Mouse (Mus musculus): ENCODE measurements around the gene 9430097D07Rik.

The 9430097D07Rik gene

DNA sequence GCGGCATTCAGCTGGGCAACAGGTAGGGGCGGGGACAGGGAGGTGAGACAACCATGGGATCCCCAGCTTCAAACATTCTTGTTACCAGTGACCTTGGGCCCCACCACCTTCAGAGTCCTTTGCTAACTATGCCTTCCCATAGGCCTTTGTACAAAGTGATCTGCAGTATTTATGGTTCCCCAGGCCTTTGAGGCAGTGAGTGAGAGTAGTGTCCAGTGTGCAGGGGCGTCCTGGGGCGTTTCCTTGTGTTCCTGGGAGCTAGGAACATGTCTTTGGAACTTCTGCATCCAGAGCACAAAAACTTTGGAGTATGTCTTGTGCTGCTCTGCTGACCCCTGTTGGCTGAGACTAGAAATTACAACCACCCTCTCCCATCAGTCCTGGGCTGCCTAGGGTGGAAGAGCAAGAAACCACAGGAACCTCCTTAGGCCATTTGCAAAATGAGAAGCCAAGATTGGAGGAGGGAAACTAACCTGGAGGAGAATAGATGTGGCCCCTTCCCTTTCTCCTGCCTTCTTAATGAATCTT lies 8.9 kb downstream of the 9430097D07Rik start:
- peak; percentile 88 for DNase-seq (ENCODE audit: low read depth, low spot score)

DNA sequence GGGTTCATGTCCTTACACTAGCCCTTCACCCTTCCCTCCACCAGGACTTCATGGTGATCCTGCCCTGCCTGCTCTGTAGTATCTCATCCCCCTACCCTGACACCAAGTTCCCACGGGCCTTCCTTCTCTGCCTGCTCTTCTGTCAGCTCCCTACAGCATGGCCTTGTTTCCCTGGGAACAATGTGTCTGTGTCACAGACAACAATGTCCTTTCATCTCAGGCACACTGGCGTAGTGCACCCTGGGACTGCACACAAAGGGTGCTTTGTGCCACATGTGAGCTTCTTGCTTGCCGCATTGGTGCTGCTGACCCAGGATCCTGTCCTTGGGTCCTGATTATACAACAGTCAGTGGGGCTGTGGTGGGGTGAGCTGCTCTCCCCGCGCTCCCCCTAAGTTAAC lies 15.9 kb downstream of the 9430097D07Rik start:
- no peak for DNase-seq (ENCODE audit: low read depth, low spot score)

DNA sequence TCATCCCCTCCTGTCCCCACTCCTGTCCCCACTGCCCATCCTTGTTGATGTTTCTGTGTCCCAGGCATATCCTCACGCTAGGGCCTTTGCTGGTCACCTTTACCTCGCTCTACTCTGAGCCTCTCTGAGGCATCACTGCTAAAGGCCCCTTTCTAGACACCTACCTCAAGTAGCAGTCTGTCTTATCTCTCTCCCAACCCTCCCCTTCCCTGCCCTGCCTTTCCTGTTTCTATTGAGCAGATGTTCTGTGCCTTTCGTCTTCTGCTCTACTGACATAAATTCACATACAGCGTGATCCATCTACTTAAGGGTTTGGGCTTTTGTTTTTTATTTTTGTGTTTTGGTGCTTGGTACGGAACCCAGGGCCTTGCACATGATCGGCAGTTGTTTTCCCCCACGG lies 19.5 kb downstream of the 9430097D07Rik start:
- DNase-seq (ENCODE audit: low read depth, low spot score): no peak

DNA sequence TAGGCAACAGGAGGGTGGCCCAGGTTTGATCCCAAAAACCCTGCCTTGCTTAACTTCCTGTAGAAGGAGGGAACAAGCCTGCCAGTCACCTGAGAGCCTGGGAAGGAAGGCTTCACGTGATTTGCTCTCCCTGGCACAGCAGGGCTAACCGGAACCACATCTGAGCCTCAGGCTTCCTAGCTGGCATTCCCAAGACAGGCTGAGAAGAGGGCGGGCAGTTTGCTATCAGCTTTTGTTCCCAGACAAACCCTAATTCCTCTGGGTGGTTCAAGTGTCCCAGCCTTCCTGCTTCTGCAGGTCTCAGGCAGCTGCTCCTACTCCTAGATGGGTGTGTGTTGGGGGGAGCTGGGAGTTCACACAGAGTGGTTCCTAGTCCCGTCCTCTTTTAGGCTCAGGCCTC lies 20.0 kb downstream of the 9430097D07Rik start:
- DNase-seq (ENCODE audit: low read depth, low spot score): peak; percentile 87

DNA sequence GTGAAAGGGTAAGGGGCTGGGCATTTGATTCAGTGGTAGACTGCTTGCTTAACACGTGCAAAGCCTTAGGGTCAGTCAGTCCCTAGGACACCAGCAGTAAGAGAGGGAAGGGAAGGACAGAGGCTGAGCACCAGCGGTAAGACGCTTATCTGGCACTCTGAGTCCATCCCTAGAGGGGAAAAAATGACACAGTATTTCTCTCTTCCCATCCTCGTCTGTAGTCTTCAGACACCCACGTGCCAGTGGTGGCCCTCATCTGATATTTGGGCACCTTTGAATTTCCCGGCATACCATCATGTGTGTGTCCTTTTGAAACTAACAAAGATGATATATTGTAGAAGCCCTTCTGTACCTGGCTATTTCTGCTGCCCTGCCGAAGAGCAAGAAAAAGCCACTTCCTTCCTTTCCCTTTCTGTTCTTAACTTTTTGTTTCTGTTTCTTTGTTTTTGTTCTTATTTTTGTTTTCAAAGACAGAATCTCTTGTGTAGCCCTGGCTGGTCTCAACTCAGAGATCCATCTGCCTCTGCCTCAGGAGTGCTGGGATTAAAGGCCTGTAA lies 21.8 kb downstream of the 9430097D07Rik start:
- no peak for DNase-seq (ENCODE audit: low read depth, low spot score)

DNA sequence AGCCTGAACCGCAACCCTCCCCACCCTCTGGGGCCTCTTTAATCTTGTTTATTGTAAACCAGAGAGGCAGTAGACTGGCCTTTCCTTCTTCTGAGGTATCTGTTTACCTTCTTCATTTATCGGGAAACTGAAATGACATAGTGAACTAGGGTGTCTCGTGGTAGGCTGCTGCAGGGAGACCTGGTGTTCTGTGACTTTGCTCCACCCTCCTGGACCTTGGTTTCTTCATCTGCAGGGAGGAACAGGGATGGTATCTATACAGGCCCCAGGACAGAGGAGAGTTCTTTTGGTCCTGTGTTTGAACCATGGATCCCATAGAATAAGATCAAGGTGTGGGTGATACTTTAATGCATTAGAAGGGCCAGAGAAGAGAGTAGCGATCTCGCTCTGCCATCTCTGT lies 24.2 kb downstream of the 9430097D07Rik start:
- DNase-seq (ENCODE audit: low read depth, low spot score): no peak

DNA sequence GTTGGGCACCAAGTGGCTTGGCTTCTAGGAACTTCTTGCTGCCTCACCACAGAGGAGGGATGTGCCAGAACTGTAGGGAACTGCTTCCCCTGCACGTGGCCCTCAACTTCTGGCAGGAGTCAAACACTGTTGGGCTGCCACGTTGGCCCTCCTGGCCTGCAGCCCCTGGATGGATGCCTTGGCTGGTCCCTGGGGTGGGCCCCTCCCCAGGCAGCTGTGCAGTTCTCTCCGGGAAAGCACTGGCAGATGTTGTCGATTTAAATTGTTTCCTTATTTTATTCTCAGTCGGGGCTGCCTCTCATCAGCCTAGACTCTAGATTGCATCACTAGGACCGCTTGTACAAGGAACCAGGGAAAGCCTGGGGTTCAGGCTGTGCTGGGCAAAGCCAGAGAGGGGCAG lies 25.7 kb downstream of the 9430097D07Rik start:
- no peak for DNase-seq (ENCODE audit: low read depth, low spot score)

DNA sequence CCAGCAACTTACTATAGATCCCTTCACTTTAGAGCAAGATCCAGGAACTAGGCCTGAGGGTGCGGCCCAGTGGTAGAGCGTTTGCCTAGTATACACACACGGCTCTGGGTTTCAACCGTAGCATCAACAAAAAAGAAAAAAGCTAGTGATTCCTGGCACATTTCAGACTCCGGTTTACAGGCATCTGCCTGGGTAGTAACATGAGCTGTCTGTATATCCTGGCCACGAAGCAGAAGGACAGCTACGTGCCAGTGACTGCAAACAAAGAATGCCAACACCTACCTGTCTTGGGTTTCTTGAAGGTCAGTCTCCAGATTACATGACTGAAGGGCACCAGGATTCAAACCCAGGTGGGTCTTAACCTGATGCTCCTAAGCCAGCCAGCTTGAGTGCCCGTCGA lies 26.3 kb downstream of the 9430097D07Rik start:
- no peak for DNase-seq (ENCODE audit: low read depth, low spot score)

DNA sequence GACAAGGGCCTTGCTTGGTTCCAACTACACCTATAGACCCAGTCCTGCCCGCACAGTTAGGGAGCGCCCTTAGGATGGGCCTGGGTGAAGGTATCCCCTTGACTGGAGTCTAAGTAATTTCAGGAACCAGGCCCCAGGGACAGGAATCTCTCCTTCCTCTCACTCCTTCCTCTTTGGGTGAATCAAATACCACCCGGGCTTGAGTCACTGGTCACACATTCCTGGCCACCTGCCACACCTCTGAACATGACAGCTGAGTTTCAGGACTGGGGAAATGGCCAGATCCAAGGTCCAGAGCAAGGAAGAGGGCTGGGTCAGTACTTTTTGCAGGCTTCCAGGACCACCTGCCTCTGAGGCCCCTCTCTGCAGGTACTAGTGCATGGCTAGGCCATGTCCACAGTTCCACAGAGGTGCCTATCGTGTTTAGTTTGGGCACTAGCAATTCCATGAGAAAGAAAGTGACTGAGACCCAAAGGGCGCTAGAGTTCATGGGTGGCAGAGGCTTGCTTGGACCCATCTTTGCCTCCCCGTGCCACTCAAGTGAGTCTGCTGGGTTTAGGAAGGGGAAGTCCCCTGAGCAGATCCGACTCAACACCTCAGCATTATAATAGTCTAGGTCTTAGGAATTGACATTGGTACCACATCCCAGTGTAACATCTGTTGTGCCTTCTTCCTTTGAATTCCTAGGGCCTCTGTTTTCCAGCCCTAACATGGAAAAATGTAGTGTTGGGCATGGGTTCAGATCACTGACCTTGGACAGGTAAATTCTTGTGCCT lies 27.3 kb downstream of the 9430097D07Rik start:
- DNase-seq (ENCODE audit: low read depth, low spot score): no peak

DNA sequence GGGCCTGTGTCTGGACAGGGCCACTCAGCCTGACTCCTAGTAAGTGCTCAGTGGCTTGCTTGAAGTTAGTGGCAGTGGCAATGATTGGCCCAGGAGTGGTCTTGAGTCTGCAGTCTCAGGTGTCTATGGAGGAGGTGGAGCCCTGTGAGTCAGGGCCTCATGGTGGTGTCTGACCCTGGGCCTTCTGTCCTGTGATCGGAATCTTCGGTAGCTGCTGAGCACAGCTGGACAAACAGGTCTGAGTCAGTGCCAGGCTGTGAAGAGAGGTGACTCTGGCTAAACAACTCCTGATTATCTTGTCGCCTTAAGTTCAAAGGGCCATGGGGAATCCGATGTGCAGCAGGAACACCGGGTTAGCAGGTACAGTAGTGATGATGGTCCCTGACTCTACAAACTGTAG lies 28.1 kb downstream of the 9430097D07Rik start:
- no peak for DNase-seq (ENCODE audit: low read depth, low spot score)

DNA sequence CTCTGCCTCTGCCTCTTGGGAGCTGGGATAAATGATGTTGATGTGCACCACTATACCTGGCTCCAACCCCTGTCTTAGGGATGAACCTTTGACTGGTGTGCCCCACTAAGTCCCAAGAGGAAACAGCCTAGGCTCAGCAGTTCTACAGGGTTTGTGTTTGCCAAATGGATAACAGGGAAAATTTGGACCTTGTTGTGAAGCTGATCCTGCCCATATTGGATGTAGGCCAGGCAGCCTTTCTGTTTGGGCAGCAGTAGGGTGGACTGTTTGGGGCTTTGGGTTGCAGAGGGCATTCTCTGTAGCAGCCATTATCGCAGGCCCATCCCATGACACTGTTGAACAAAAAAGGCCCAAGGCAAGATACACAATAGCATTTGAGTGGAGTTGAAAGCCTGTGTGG lies 28.5 kb downstream of the 9430097D07Rik start:
- no peak for DNase-seq (ENCODE audit: low read depth, low spot score)

DNA sequence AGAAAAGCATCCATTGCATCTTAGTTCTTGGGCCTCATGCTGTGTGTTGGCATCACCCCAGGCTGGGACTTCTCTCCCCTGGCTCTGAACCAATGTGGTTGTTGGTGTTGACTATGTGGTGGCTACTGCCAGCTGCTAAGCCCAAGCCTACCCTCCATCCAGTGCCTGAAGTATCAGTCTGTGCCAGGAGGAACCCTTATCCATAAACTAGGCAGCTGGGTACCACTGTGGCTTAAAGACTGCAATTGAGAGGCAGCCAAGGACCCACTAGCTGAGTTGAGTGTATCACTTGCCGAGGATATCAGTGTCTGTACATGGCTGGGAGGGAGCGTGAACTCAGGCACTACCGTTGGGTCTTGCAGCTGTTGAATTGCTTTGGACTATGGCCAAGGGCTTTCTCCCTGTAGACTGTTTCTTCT lies 32.4 kb downstream of the 9430097D07Rik start:
- DNase-seq (ENCODE audit: low read depth, low spot score): no peak

DNA sequence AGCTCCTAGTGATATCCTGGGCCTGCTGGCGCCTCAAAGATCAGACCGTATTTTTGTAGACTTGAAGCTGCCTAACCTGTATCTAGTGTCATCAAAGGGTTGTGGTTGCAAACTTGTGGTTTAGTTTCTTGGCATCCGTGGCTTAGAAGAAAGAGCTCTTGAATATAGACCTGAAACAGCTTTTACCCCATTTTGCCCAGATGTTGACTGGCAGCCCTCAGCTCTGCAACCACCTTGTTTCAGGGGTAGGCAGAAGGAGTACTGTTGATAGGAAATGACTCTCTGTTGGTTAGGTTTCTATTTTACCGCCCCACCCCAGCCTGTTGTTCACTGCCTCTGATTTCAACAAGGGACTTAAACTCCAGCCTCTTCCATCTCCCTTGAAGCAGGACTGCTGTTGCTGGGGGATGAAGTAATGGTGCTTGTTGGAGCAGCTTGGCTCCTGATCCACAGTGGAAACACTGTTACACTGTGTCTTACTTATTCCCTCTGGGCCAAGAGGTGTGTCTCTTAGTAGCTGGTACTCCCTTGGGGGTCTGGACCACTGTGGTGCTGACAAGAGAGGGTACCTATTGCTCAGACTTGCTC lies 33.4 kb downstream of the 9430097D07Rik start:
- no peak for DNase-seq (ENCODE audit: low read depth, low spot score)

DNA sequence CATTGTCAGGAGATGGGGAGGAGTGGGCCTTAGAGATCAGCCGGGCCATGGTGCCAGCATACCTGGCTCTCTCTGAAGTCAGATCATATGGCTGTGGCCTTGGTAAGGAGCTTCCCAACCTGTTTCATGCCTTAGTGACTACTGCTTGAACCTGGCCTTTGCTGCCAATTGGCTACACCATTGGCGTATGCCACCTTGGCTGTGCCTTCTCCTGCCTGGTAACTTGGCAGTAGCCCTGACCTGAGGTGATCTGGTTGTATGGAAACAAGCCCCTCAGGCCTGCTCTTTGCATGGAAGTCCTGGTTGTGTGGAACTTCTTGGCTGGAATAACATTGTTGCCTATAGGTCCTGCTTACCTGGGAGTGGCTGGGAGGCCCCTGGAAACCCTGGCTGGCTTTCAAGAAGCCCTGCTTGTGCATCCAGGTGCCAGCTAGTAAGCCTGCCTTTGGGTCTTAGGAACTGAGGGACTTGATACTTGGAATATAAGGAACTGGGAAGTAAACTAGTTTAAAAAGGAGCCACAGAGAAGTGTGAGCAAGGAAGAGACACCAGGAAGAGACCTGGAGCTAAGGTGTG lies 34.1 kb downstream of the 9430097D07Rik start:
- DNase-seq (ENCODE audit: low read depth, low spot score): no peak

DNA sequence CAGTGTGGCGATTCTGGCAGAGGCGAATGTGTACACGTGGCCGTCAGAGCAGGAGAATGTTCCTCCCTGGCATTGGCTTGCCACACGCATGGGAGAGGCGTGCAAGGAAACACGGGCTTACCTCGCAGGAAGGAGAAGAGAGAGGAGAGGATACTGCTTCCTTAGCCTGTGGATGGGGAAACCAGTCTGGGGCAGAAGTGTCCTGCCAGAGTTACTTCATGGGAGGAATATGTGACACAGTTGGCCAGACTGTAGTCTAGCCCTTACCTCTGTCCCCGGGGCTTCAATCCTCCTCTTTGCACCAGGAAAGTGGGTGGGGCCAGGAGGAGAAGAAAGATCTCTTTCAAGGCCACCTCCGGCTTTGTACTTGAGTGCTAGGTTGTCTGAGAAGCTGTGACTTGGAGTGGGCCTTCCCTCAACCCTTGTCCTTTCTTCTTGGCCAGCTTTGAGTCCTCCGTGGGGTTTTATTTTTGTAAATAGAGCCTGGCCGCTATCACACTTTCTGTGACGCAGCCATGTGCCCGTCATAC lies 36.0 kb downstream of the 9430097D07Rik start:
- peak; percentile 76 for DNase-seq (ENCODE audit: low read depth, low spot score)

DNA sequence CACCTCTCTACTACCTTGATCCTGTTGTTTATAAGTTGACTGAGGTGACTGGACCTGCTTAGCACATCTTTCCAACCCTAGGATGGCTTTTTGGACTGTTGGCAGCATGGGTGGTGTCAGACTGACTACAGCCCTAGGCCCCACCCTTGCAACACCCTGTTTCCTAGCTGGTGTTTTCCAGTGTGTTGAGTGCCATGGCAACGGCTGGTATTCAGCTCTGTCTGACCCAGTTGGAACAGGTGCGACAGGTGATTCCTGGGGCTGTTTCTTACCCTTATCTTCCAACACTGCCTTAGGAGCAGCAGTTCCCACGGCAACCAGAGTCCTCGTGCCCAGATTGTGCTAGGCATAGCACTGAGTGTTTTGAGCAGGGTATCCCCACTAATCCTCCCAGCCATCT lies 37.0 kb downstream of the 9430097D07Rik start:
- no peak for DNase-seq (ENCODE audit: low read depth, low spot score)

DNA sequence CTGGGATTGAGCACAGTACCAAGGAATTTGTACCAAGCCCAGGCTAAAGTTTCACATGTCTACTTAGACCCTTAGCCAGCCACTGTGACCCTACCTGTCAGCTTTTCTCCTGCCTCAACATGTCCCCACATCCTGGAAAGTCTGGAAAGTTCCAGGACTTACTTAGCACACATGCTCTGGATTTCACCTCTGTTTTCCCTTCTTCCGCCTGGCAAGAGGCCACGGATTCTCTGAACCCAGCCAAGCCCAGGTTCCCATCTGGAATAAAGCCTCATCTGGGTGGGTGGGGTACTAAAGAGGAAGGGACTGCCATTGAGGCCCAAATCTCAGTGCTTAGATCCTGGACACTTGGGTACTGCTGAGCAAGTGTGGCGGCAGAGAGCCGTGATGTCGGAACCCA lies 37.5 kb downstream of the 9430097D07Rik start:
- DNase-seq (ENCODE audit: low read depth, low spot score): no peak

DNA sequence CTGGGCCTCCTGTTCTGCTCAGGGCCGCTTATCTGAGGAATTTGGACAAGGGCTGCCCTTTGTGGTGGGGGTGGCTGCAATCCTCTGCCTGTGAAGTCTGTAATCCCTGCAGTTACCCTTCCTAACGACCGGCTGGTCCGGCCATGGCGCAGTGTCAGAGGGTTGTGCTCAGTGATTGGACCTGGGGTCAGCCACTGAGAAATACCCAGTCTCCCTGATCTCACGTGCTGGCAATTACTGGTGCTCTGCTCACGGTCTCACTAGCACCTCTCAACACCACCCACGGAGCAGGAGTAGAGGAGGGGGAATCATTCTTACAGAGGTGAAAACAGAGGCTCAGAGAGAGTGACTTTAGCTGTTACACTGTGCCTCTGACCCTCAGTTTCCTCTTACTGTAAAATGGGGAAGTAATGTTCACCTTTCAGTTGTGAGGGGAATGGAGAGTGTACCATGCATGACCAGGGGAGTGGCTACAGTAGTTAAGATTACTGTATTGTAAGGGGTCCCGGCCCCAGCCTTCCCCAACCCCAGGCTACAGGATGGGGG lies 38.1 kb downstream of the 9430097D07Rik start:
- DNase-seq (ENCODE audit: low read depth, low spot score): no peak

DNA sequence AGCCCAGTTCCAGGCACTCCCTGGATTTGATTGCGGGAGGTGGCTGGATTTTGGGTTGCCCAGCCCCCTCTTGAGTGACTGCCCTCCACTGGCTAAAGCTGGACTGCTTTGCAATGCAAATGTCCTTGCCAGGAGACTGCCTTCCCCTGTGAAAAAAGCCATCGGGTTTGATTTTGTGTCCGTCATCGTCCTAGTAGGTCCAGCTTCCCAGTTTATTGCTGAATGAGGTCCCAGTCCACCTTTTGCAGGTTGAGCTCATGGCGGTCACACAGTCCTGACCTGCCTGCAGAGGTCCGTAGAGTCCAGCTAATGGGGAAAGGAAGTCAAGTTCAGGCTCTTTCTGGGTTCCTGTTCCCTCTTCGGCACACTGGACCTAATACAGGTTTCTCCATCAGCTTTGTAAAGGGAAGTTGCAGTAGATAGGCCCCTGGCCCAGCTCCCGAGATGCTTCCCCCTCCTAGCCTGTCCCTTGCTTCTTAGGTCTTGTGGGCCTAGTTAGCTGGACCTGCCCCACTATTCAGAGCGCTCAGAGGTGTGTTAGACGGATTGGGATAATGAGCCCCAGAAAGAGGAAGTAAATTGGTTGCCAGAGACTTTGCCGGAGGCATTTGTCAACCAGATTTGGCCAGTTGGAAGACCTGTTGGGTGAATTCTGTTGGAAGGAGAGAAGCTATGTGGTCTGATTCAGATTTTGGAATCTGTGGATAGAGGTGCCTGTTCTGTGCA lies 38.7 kb downstream of the 9430097D07Rik start:
- DNase-seq (ENCODE audit: low read depth, low spot score): peak; percentile 86

DNA sequence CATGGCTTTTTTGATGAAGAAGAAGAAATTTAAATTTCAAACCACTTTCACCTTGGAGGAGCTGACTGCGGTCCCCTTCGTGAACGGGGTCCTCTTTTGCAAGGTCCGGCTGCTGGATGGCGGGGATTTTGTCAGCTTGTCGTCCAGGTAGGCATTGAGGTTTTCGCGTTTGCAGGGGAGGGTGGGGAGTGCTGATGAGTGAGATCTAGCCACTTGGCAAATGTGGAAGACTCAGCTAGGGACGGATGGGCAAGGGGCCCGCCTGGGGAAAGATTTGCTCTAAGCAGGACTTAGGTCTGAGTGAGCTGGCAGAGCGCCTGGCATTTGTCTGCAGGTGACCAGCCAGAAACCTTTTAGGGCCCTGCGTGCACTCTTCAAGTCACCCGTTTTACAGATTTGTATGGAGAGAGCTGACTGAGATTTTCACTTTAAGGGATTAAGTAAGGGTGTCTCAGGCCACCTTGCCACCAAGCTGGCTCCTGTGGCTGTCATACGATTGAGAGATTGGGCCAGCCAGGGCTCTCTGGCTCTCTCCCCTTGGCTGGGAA lies 39.3 kb downstream of the 9430097D07Rik start:
- DNase-seq (ENCODE audit: low read depth, low spot score): no peak

DNA sequence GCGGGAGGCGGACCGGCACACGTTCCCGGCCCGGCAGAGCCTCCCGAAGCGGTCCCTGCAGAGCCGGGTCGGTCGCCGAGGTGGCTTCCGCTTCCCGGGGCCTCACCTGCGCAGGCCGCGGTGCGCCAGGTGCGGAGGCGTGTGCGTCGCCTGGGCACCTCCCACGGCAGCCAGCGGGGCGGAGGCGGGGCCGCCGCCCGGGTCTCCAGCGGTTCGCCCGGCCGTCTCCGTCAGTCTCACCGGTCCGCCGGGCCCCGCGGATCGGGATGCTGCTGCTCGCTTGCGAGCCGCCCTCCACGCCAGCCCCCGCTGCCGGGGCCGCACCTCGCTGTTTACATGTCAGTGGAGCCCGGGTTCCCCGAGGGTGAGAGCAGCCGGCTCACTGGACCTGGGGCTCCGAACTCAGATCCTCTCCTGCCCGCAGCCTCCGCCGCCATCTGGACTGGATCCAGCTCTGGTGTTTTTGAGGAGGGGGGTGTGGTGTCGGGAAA lies 39.9 kb downstream of the 9430097D07Rik start:
- peak; percentile 58 for DNase-seq (ENCODE audit: low read depth, low spot score)
